Mouse (Mus musculus): ENCODE measurements at regions not wholly inside any gene's neighbourhood (a gene's known extent, or its start where the extent isn't known, plus 50 kb on each side); places are given as distances from the start of the nearest gene placed in this dataset.
A peak's percentile ranks its signal among the peaks of the same experiment; 100 is the strongest.

- 53% methylated on average over 4 of the region's 4 CpGs for WGBS
- Histone ChIP-seq H3K4me3 (ENCODE audit: low read depth, low read length) (no peak overlapping the region), H3K9ac (no peak overlapping the region), H3K4me2 (no peak overlapping the region), H3K36me3 (ENCODE audit: insufficient read depth) (no peaks in the 10 kb centered on the region), H3K4me1 (ENCODE audit: insufficient read depth) (no peaks in the 10 kb centered on the region), H3K9me3 (ENCODE audit: low read depth, low read length) (no peaks in the 10 kb centered on the region), H3K27me3 (ENCODE audit: insufficient read depth, low read length) (no peaks in the 10 kb centered on the region), H3K27ac (ENCODE audit: low read depth) (no peak overlapping the region)
- no peak for TF ChIP-seq CTCF (IDR thresholded peaks at IDR 0.05; ENCODE audit: low read depth)
- no peak for DNase-seq
- no peak for ATAC-seq (ENCODE audit: insufficient read depth)
Observed at GRCm38 (mm10) chr13:72763337-72763736, 134.7 kb downstream of the Irx2 start.

- no peak overlapping the region for H3K4me2 ChIP-seq
- H3K9me3 ChIP-seq (ENCODE audit: low read depth, low read length), result no peaks in the 10 kb centered on the region
- WGBS, result 53% methylated on average over 5 of the region's 5 CpGs
- no peaks in the 10 kb centered on the region for H3K36me3 ChIP-seq (ENCODE audit: insufficient read depth)
- no peak overlapping the region for H3K27ac ChIP-seq (ENCODE audit: low read depth)
- no peak overlapping the region for H3K9ac ChIP-seq
- no peaks in the 10 kb centered on the region for H3K27me3 ChIP-seq (ENCODE audit: insufficient read depth, low read length)
- ATAC-seq (ENCODE audit: insufficient read depth), result no peak
- no peak overlapping the region for H3K4me3 ChIP-seq (ENCODE audit: low read depth, low read length)
- no peaks in the 10 kb centered on the region for H3K4me1 ChIP-seq (ENCODE audit: insufficient read depth)
- no peak for TF ChIP-seq CTCF (IDR thresholded peaks at IDR 0.05; ENCODE audit: low read depth)
- DNase-seq, result no peak
Observed at GRCm38 (mm10) chr13:72767306-72767705, 138.7 kb downstream of the Irx2 start.

- no peak; the same call in 1 of the 2 replicates for TF ChIP-seq CTCF (IDR thresholded peaks at IDR 0.05; ENCODE audit: low read depth)
- Histone ChIP-seq H3K4me2 (no peak overlapping the region), H3K27me3 (ENCODE audit: insufficient read depth, low read length) (no peaks in the 10 kb centered on the region), H3K9me3 (ENCODE audit: low read depth, low read length) (no peaks in the 10 kb centered on the region), H3K9ac (no peak overlapping the region), H3K36me3 (ENCODE audit: insufficient read depth) (no peaks in the 10 kb centered on the region), H3K4me1 (ENCODE audit: insufficient read depth) (no peaks in the 10 kb centered on the region), H3K4me3 (ENCODE audit: low read depth, low read length) (no peak overlapping the region), H3K27ac (ENCODE audit: low read depth) (no peak overlapping the region)
- peak; percentile 1 for DNase-seq
- 53% methylated on average over 12 of the region's 12 CpGs for WGBS
- no peak for ATAC-seq (ENCODE audit: insufficient read depth)
Observed at GRCm38 (mm10) chr13:72769007-72769595, 140.5 kb downstream of the Irx2 start.

- no peak overlapping the region for H3K4me3 ChIP-seq (ENCODE audit: low read depth, low read length)
- no peaks in the 10 kb centered on the region for H3K9me3 ChIP-seq (ENCODE audit: low read depth, low read length)
- no peak for DNase-seq
- no peak overlapping the region for H3K27ac ChIP-seq (ENCODE audit: low read depth)
- H3K36me3 ChIP-seq (ENCODE audit: insufficient read depth), result no peaks in the 10 kb centered on the region
- no peaks in the 10 kb centered on the region for H3K4me1 ChIP-seq (ENCODE audit: insufficient read depth)
- H3K4me2 ChIP-seq, result no peak overlapping the region
- no peak for TF ChIP-seq CTCF (IDR thresholded peaks at IDR 0.05; ENCODE audit: low read depth)
- no peaks in the 10 kb centered on the region for H3K27me3 ChIP-seq (ENCODE audit: insufficient read depth, low read length)
- WGBS, result 42% methylated on average over 7 of the region's 7 CpGs
- no peak for ATAC-seq (ENCODE audit: insufficient read depth)
- no peak overlapping the region for H3K9ac ChIP-seq
Observed at GRCm38 (mm10) chr13:72783026-72783726, 154.6 kb downstream of the Irx2 start.

- H3K9me3 ChIP-seq (ENCODE audit: low read depth, low read length), result no peaks in the 10 kb centered on the region
- ATAC-seq (ENCODE audit: insufficient read depth), result no peak
- TF ChIP-seq CTCF (IDR thresholded peaks at IDR 0.05; ENCODE audit: low read depth), result no peak
- no peaks in the 10 kb centered on the region for H3K36me3 ChIP-seq (ENCODE audit: insufficient read depth)
- no peak overlapping the region for H3K4me3 ChIP-seq (ENCODE audit: low read depth, low read length)
- no peaks in the 10 kb centered on the region for H3K4me1 ChIP-seq (ENCODE audit: insufficient read depth)
- no peak for DNase-seq
- no peak overlapping the region for H3K27ac ChIP-seq (ENCODE audit: low read depth)
- WGBS, result 19% methylated on average over 6 of the region's 6 CpGs
- H3K9ac ChIP-seq, result no peak overlapping the region
- H3K4me2 ChIP-seq, result no peak overlapping the region
- no peaks in the 10 kb centered on the region for H3K27me3 ChIP-seq (ENCODE audit: insufficient read depth, low read length)
Observed at GRCm38 (mm10) chr13:72783727-72784070, 155.1 kb downstream of the Irx2 start.

GRCm38 (mm10) chr13:72792695-72793094 is 164.1 kb downstream of the Irx2 start:
- 56% methylated on average over 3 of the region's 3 CpGs for WGBS
- no peaks in the 10 kb centered on the region for H3K36me3 ChIP-seq (ENCODE audit: insufficient read depth)
- DNase-seq (no peak), ATAC-seq (ENCODE audit: insufficient read depth) (no peak)
- no peaks in the 10 kb centered on the region for H3K4me1 ChIP-seq (ENCODE audit: insufficient read depth)
- no peaks in the 10 kb centered on the region for H3K27me3 ChIP-seq (ENCODE audit: insufficient read depth, low read length)
- TF ChIP-seq CTCF (IDR thresholded peaks at IDR 0.05; ENCODE audit: low read depth), result no peak
- no peak overlapping the region for H3K9ac ChIP-seq
- H3K4me2 ChIP-seq, result no peak overlapping the region
- H3K4me3 ChIP-seq (ENCODE audit: low read depth, low read length), result no peak overlapping the region
- H3K27ac ChIP-seq (ENCODE audit: low read depth), result no peak overlapping the region
- H3K9me3 ChIP-seq (ENCODE audit: low read depth, low read length), result no peaks in the 10 kb centered on the region

GRCm38 (mm10) chr13:72800021-72800420 is 171.4 kb downstream of the Irx2 start:
- 30% methylated on average over 8 of the region's 8 CpGs for WGBS
- Histone ChIP-seq H3K36me3 (ENCODE audit: insufficient read depth) (no peaks in the 10 kb centered on the region), H3K27ac (ENCODE audit: low read depth) (no peak overlapping the region), H3K4me2 (no peak overlapping the region), H3K9ac (no peak overlapping the region), H3K4me1 (ENCODE audit: insufficient read depth) (no peaks in the 10 kb centered on the region), H3K27me3 (ENCODE audit: insufficient read depth, low read length) (no peaks in the 10 kb centered on the region), H3K9me3 (ENCODE audit: low read depth, low read length) (no peaks in the 10 kb centered on the region), H3K4me3 (ENCODE audit: low read depth, low read length) (no peak overlapping the region)
- ATAC-seq (ENCODE audit: insufficient read depth) (no peak), DNase-seq (no peak)
- TF ChIP-seq CTCF (IDR thresholded peaks at IDR 0.05; ENCODE audit: low read depth), result no peak

All from lung, embryonic 14.5 days (tissue).